Mouse (Mus musculus) frontal cortex, adult (tissue): ENCODE data around the gene Dnal1.

ENCODE experiments used
- ATAC-seq: cut with Nextera tagmentation; 2 replicates; pipeline ENCODE4 v1.9.2; 2017; ENCODE audit warnings: mild to moderate bottlenecking, moderate library complexity, mixed read lengths; ENCODE audit not compliant: low TSS enrichment

Gene Dnal1

DNA sequence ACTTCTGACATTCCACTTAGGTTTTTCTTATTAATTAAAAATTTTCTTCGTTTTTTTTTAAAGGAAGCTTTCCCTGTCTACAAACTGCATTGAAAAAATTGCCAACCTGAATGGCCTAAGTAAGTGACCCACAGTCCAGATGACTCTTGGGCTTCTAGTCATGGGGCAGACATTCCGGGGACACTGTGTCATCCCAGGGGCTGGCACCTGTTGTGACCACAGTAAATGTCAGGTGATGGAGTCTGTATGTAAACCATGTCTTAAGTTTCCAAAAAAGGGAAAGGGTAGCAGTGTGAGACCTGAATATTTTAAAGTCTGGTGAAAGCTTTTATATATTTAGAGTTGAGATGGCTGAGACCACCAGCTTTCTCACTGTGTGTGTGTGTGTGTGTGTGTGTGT lies 12.7 kb downstream of the Dnal1 start:
- ATAC-seq, result no peak

DNA sequence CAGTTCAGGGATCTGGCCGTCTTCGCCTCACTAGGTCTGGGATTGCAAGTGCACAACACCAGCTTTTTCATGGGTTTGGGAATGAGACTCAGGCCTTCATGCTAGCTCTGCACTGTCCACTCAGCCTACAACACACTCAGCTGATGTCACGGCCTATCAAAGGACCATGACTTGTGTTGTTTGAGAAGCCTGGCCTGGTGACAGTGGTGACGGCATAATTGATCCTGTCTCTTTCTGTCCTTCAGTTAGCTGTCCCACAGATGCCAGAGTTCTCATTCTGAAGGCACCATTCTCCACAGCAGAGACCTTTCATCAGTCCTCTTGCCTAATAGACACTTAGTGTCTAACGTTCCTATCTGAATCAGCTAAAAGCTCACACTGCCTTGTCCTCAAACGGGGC lies 14.4 kb downstream of the Dnal1 start:
- ATAC-seq, result peak; percentile 50; the same call in 1 of the 2 replicates

DNA sequence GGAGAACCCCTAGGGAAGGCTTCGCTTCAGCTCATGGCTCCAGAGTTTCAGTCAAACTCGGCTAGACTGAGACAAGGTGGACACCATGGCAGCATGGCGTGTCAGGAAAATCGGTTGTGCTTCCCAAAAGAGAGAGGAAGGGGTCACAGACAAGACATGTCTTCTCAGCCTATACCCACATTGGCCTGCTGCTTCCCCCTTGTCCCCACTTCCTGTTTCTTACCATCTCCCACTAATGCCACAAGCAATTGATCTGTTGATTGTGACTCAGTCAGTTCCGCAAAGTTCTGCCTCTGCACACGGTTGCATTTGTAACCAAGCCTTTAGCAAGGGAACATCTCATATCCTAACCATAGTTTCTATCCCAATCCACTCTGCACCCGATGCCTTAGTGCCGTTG lies 15.8 kb downstream of the Dnal1 start:
- no peak for ATAC-seq

DNA sequence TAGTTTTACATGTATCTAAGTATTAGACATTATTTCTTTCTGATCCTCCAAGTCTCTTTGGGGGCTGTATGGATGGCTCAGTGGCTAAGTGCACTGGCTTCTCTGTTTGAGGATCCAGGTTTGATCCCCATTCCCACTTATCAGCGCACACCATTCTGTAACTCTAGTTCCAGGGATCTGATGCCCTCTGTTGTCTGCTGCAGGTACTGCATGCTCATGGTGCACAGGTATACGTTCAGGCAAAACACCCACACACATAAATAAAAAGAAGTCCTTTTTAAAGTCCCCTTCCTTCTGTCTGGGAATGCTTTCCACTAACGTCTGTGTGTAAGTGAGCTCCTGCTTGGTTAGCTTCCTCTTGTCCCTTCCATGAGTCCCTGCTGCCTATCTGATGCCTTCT lies 18.1 kb downstream of the Dnal1 start:
- ATAC-seq, result no peak

DNA sequence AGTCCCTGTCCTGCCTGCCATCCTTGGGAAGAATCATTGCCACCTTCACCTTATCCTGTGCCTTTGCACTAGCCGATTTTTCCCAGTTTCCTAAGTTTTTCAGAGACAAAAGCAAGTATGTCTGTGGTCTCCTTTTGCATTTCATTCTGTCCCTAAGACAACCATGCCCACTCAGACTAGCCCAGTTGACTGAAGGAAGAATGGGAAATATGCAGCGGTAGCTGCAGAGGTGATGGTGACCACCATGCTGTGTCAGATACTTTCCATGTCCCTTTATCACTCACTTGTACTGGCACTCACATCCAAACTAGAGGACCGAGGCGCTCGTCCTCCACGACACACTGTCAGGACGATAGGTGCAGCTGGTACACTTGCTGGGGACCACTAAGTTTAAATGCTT lies 23.0 kb downstream of the Dnal1 start:
- no peak for ATAC-seq

DNA sequence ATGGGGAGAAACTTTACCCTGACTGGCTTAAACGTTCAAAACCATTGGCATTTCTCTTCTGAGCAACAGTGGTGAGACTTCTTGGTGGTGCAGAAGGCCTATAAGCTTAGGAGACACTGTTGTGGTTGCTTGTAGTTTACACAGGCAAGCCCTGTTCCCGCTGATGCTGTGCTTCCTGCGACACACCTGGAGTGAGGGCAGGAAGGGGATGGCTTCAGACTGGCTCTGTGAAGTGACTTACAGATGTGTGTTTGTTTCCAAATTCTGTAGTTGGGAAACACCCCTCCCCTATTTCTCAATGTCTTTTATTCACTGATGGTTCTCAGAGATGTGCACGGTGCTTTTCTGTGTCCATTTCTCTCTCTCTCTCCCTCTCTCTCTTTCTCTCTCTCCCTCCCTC lies 26.0 kb downstream of the Dnal1 start:
- no peak for ATAC-seq

DNA sequence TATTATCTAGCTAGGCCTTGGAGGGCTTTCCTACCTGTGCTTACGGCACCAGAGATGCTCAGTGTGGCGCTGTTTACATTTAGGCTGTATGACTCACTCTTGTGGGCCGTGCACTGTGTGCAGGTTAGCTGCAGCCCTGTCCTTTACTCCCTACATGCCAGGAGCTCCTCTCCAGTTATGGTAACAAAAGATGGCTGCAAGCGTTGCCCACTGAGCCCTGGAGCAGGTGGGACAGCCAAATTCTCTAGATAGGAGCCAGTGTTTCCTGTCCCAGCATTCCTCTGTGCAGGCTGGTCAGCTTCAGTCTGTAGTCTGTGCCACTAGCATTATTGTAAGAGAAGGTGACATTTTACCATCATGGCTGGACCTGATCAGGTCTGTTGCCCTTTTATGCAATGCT lies 27.1 kb downstream of the Dnal1 start:
- ATAC-seq, result no peak

DNA sequence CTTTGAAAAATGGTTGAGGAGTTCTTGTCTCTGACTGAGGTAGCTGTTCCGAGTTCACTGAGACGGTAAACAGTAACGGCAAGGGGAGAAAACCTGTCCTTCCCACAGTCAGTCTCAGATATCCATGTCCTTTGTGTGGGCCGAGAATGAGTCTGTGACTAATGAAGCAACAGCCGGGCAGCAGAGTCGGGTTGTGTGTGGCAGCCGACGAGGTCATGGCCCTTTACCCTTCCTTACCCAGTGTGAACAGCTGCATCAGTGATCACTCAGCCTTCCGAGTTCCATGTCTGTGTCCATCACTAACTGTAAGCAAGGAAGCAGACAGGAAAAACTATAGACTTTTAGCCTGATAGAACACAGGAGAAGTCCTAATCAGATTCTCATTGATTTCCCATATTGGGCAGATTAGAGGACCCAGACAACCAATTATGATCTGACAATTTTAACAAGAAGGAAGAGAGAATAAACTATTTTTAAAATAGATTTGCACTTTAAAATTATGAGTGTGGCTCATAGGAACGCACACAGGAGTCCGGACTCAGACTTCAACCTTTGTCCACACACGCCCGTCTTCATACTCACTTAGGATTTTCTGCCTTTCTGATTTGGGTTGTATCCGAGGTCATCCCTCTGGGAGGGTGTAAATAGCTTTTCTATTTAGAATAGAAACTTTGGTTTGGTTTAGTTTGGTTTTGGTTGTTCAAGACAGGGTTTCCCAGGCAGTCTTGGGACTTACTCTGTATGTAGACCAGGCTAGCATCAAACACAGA lies 28.3 kb downstream of the Dnal1 start:
- ATAC-seq, result no peak

DNA sequence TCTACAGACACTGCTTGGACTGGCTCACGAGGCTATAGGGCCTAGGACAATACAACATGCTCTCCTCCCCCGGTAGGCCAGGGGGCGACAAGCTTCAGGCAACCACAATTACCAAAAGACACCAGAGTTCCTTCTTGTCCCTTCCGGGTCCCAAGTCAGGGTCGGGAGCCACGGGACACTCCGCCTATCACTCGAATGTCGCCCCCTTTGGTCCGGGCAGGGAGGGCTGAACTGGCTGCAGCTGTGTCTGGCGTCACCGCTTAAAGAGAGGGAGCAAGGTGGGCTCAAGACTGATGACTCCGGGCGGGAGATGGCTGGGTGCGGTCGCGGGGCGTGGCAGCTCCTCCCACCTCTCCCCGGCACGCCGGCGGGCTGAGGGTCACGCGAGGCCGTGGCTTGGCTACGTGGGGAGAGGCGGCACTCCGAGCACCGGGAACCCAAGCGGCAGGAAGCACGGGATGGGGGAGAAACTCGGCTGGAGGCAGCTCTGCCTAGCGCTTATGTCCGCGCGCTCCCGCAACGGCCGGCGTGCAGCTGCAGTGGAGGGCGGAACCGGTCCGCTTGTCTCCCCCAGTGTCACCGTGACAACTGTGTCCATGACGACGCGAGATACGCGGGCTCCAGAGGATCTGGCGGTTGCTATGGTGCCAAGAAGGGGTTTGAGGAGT lies 33.9 kb downstream of the Dnal1 start, which contains the start of gene Pnma1:
Pnma1 (minus strand) TSS at position 536 of the 668 bp plus-strand sequence.
- ATAC-seq, result peak; percentile 86

DNA sequence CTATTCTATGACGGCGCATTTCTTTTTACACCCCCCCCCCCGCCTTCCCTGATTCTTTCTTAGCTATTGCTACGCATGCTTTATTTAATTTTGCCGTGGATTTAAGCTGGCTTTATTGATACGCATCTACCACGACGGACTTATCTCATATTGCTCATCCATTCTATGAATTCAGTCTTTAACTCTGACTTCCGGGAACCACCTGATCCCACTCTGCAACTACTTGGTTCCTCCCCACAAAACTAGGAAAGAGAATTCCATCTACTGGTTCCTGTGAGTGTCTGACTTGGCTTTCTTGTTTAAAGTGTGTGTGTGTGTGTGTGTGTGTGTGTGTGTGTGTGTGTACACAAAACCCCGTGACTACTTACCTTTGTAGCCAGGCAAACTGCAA lies 34.5 kb downstream of the Dnal1 start:
- no peak for ATAC-seq

DNA sequence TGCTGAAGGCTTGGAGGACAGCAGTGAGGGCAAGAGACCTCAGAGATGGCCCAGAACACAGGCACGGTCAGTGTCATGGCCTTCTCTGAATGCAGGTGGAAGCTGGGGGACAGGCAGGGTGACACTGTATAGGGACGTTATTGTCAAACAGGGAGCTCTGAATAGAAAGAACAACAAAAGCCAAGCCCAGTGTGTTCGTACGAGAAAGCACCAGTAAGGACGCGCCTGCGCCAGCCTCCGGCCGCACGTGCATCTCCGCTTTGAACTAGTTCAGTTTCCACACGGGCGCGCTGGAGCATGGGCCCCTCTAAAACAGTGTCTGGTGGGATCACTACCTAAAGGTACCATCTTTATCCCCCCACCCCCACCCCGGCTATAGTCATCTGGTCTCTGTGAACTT lies 35.8 kb downstream of the Dnal1 start:
- ATAC-seq, result no peak

DNA sequence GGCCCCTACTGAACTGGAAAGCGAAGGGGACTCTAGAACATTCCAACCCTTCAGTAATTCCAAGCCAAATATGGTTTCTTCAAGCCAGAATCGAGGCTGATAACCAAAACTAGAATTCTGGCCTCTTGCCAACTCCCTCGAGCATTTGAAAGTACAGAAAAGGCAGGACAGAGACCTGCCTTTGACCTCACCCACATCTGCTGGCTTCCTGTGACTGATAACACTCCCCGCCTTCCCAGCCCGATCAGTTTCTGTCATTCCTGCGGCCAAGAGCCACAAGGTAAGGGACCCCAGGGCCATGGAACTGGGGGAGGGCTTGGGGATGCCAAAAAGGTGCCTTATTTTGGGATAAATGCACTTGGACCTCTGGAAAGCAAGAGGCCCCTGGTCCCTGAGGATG lies 36.8 kb downstream of the Dnal1 start:
- no peak for ATAC-seq

DNA sequence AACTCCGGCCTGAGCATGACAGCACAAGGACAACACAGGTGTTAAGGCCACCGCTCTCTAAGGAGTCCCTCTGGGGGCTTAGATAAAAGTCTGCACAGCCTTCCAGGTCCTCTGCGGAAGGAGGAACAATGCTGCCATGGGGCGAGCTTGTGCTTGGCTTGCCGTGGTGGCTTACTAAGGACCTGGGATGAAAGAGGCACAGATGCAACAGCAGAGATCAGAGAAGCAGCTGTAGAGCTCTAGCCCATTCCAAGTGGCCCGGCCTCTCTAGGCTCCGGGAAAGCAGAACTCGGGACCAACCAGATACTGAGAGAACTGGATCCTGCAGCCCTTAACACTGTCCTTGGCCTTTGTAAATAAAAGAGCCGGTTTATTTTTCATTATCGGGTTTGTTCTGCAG lies 37.7 kb downstream of the Dnal1 start:
- no peak for ATAC-seq

DNA sequence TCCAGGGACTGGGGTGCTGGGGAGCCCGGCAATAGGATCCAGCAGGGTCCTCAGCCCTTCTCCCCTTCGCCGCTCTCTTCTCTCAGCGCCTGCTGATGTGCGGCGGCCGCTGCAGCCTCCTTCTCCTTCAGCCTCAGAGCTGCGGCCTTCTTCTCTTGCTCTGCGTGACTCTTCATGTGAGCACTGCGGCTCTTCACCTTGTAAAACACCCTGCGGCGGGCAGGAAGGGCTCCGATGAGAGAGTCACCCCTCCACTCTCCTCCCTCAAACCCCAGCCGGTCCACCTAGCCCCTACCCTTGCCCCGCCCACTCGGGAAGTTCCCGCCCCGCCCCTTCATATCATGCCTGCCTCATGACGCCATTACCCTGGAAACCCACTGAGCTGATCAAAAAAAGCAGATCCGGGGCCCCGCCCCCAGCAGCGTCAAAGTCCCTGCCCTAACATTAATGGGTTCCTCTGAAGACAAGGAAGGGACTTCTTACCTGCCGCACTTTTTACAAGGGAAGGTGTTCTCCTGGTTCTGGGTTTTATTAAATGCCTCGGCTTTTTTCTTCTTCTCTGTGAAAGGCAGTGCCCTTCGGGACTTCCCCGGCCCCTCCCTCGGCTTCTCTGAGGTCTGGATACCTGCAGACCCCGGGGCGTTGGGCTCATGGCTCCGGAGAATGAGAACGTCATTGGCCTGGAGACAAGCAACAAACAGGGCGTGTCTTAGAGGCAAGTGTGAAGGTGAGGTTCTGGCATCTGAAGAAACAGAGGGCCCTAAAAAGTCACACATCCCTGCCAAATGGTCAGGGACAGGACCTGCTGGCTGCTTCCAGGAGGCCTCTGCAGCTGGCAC lies 38.4 kb downstream of the Dnal1 start:
- ATAC-seq, result no peak

DNA sequence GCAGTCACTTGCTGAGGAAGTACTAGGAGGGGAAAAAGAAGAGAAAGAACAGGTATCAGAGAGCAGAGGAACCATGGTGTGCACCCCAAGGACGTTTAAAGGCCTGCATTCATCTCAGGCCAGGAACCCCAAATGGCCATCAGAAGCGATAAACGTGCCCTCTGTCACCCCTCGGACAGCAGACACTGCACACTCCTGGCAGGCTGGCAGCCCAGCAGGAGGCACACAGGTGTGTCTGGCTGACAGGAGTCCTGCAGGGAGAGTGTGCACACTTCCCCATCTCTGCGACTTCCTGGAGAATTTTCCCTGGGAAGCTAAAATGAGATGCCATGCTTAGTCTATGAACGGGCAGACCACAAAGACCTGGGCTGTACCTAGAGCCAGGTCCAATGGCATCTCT lies 39.2 kb downstream of the Dnal1 start:
- no peak for ATAC-seq

DNA sequence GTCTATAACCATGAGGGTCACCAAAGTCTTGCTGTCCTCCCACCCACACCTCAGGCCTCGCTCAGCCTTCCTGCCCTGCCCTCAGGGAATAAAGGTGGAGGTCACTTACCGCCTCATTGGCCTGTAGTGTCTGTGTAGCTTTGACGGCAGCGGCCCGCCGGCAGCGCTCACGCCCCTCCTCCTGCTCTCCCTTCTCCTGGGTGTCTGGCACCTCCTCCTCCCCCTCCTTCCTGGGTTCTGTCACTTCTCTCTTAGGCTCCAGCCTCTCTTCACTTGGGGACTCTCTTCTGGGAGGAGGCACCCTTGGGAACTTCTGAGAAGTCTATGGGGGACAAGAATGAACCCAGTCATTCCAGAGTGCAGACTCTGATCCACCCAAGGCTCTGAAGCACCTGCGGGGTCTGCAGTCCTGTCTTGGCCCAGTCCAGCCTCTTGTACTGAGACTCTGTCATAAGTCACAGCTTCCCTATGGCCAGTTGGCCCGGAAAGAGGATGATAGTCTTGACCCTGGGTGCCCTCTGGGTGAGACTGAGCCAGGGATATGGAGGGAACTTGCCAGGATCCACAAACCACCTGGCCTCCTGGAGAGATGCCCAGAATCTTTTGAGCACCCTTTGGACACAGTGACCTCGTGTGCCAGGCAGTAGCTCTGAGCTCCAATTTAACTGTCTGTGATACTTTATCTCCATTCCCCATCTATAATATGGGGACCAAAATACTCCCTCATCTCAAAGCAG lies 40.8 kb downstream of the Dnal1 start:
- ATAC-seq, result 0 out of 2 replicates have a peak, but pooled peaks have one; percentile 21

DNA sequence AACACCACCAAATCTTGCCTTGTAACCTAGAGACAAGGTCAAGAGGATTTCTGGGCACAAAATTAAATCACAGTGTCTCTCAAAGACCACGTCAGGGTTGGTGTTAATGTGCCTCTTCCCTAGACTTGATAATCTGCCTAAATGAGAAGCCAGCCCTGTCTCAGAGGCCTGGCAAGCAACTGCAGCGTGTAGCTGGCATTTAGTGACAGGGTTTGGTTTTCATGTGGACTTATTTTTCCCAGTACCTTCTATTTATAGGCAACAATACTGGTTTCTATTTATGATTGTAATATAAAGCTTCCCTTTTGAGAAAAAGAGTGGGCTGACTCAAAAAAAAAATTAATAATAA lies 41.3 kb downstream of the Dnal1 start:
- ATAC-seq, result no peak

DNA sequence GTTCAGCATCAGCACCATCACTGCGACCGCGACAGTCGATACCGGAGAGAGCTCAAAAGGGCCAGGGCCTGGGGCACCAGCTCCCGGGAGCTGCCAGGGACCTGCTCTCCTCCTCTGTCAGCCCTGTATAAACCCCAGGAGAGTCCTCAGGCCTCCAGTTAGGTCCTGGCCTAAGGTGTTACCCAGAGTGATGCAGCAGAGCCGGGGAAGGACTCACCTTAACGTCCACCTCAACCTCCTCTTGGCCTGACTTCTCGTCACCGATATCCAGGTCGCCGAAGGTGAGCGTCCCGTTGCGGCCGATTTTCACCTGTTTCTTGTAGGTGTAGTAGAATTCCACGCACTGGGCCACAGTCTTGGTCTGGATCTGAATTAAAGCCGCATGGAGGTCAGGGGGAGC lies 42.0 kb downstream of the Dnal1 start:
- no peak for ATAC-seq

DNA sequence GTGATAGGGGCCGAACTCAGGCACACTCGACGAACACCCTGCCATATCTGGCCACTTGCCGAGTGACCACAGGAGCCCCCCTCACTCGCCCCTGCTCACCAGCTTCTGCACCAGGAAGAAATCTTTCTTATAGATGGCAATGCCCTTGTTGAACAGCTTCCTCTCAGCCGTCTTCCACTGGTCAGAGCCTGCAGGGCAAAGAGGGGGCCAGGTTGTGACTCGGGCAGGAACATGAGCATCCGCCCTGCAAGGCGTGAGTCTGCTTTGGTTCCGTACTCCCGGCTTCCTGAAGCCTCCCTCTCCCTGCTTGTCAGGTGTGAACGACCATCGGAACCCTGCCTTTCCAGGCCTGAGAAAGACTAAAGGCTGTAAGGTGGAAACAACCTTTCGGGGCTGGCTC lies 44.0 kb downstream of the Dnal1 start:
- no peak for ATAC-seq

DNA sequence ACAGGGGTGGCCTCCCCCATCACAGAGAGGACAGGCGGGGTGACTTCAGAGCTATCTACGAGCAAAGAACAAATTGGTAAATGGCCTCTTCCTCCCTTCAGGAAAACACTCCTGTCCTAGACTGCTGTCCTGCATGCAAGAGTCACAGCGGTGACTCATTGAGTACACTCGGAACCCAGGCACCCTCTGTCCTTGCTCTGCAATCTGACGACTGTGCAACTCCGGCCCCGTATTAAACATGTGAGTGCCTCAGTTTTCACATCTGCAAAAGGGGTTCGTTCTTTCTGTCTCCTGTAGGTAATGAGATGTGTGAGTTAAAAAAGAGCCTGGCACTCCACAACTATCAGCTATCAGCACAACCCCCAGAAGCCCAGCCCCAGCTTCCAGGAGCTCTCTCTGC lies 46.3 kb downstream of the Dnal1 start:
- ATAC-seq, result no peak

DNA sequence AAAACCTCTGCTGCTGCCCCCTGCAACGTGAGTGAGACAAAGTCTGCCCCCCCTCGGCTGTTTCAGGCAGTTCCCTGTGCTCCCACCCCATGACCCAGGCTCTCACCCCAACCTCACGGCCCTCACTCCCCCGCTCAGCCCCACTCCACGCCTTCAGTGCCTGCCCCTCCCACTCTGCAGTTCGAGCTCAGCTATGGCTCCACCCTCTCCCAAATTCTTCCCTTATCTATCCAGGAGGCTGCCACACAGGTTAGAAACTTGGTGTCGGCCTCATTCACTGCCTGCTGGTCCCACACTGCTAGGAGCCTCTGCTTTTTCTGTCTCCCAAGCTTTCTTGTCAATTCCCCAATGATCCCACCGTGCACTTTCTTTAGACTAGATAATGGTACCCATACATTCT lies 47.0 kb downstream of the Dnal1 start:
- no peak for ATAC-seq
